Mouse (Mus musculus): ENCODE data around the gene Nek8.

- TF ChIP-seq CTCF (IDR thresholded peaks at IDR 0.05; ENCODE audit: control insufficient read depth, insufficient read depth, insufficient replicate concordance, low read depth, low read length) (no peak), POLR2A (IDR thresholded peaks at IDR 0.05; ENCODE audit: control insufficient read depth, low read depth, low read length) (no peak)
Observed at GRCm38 (mm10) chr11:78168541-78169468, 7.7 kb downstream of the Nek8 start.

All from testis, adult 2 months (tissue).